Mouse (Mus musculus): Measurements from ENCODE around the gene Hist1h1t. TPM values are rescaled to one million over a fixed set of nuclear protein-coding genes. Genes with fewer than 3 reads are reported as not detected.

Hist1h1t gene
- polyA plus RNA-seq, 1 experiment: 0.62 TPM

- no peak for TF ChIP-seq POLR2A (IDR thresholded peaks at IDR 0.05; ENCODE audit: borderline replicate concordance, low read depth, low read length)
- no peak for TF ChIP-seq CTCF (IDR thresholded peaks at IDR 0.05; ENCODE audit: low read depth, low read length)
- Histone ChIP-seq H3K4me1 (ENCODE audit: control insufficient read depth, insufficient read depth, low read length) (peaks cover 24% of the 10 kb centered on the region), H3K27ac (ENCODE audit: insufficient read depth, low read depth, low read length) (peak overlapping the region; percentile 92), H3K4me3 (ENCODE audit: insufficient read depth, low read length) (peak overlapping the region; percentile 59)
Observed at GRCm38 (mm10) chr13:23685966-23686365, 9.6 kb upstream of the Hist1h1t start.

GRCm38 (mm10) chr13:23687181-23687580, 8.4 kb upstream of the Hist1h1t start:
- TF ChIP-seq POLR2A (IDR thresholded peaks at IDR 0.05; ENCODE audit: borderline replicate concordance, low read depth, low read length): no peak
- TF ChIP-seq CTCF (IDR thresholded peaks at IDR 0.05; ENCODE audit: low read depth, low read length): no peak
- peaks cover 26% of the 10 kb centered on the region for H3K4me1 ChIP-seq (ENCODE audit: control insufficient read depth, insufficient read depth, low read length)
- H3K4me3 ChIP-seq (ENCODE audit: insufficient read depth, low read length): no peak overlapping the region
- no peak overlapping the region for H3K27ac ChIP-seq (ENCODE audit: insufficient read depth, low read depth, low read length)

- TF ChIP-seq POLR2A (IDR thresholded peaks at IDR 0.05; ENCODE audit: borderline replicate concordance, low read depth, low read length) (no peak), CTCF (IDR thresholded peaks at IDR 0.05; ENCODE audit: low read depth, low read length) (no peak)
- H3K4me1 ChIP-seq (ENCODE audit: control insufficient read depth, insufficient read depth, low read length): peaks cover 19% of the 10 kb centered on the region
- H3K4me3 ChIP-seq (ENCODE audit: insufficient read depth, low read length): no peak overlapping the region
- H3K27ac ChIP-seq (ENCODE audit: insufficient read depth, low read depth, low read length): no peak overlapping the region
Observed at GRCm38 (mm10) chr13:23687907-23688306, 7.7 kb upstream of the Hist1h1t start.

GRCm38 (mm10) chr13:23688956-23689355, 6.7 kb upstream of the Hist1h1t start:
- Histone ChIP-seq H3K27ac (ENCODE audit: insufficient read depth, low read depth, low read length) (no peak overlapping the region), H3K4me1 (ENCODE audit: control insufficient read depth, insufficient read depth, low read length) (peaks cover 19% of the 10 kb centered on the region), H3K4me3 (ENCODE audit: insufficient read depth, low read length) (no peak overlapping the region)
- no peak for TF ChIP-seq CTCF (IDR thresholded peaks at IDR 0.05; ENCODE audit: low read depth, low read length)
- TF ChIP-seq POLR2A (IDR thresholded peaks at IDR 0.05; ENCODE audit: borderline replicate concordance, low read depth, low read length): no peak

- Histone ChIP-seq H3K4me1 (ENCODE audit: control insufficient read depth, insufficient read depth, low read length) (peaks cover 19% of the 10 kb centered on the region), H3K27ac (ENCODE audit: insufficient read depth, low read depth, low read length) (no peak overlapping the region), H3K4me3 (ENCODE audit: insufficient read depth, low read length) (no peak overlapping the region)
- no peak for TF ChIP-seq POLR2A (IDR thresholded peaks at IDR 0.05; ENCODE audit: borderline replicate concordance, low read depth, low read length)
- no peak for TF ChIP-seq CTCF (IDR thresholded peaks at IDR 0.05; ENCODE audit: low read depth, low read length)
Observed at GRCm38 (mm10) chr13:23689459-23689858, 6.2 kb upstream of the Hist1h1t start.

- Histone ChIP-seq H3K4me3 (ENCODE audit: insufficient read depth, low read length) (no peak overlapping the region), H3K27ac (ENCODE audit: insufficient read depth, low read depth, low read length) (no peak overlapping the region), H3K4me1 (ENCODE audit: control insufficient read depth, insufficient read depth, low read length) (peaks cover 20% of the 10 kb centered on the region)
- no peak for TF ChIP-seq POLR2A (IDR thresholded peaks at IDR 0.05; ENCODE audit: borderline replicate concordance, low read depth, low read length)
Observed at GRCm38 (mm10) chr13:23693856-23694440, 1.7 kb upstream of the Hist1h1t start.

GRCm38 (mm10) chr13:23694956-23695355, 658 bp upstream of the Hist1h1t start:
- Histone ChIP-seq H3K4me1 (ENCODE audit: control insufficient read depth, insufficient read depth, low read length) (peaks cover 14% of the 10 kb centered on the region), H3K4me3 (ENCODE audit: insufficient read depth, low read length) (no peak overlapping the region), H3K27ac (ENCODE audit: insufficient read depth, low read depth, low read length) (no peak overlapping the region)
- TF ChIP-seq POLR2A (IDR thresholded peaks at IDR 0.05; ENCODE audit: borderline replicate concordance, low read depth, low read length) (no peak), CTCF (IDR thresholded peaks at IDR 0.05; ENCODE audit: low read depth, low read length) (no peak)

- H3K4me3 ChIP-seq (ENCODE audit: insufficient read depth, low read length): no peak overlapping the region
- H3K4me1 ChIP-seq (ENCODE audit: control insufficient read depth, insufficient read depth, low read length): peaks cover 14% of the 10 kb centered on the region
- no peak overlapping the region for H3K27ac ChIP-seq (ENCODE audit: insufficient read depth, low read depth, low read length)
- TF ChIP-seq POLR2A (IDR thresholded peaks at IDR 0.05; ENCODE audit: borderline replicate concordance, low read depth, low read length) (no peak), CTCF (IDR thresholded peaks at IDR 0.05; ENCODE audit: low read depth, low read length) (no peak)
Observed at GRCm38 (mm10) chr13:23696061-23696474, 454 bp downstream of the Hist1h1t start.

- TF ChIP-seq POLR2A (IDR thresholded peaks at IDR 0.05; ENCODE audit: borderline replicate concordance, low read depth, low read length) (no peak), CTCF (IDR thresholded peaks at IDR 0.05; ENCODE audit: low read depth, low read length) (no peak)
- Histone ChIP-seq H3K4me3 (ENCODE audit: insufficient read depth, low read length) (peak overlapping the region; percentile 49), H3K4me1 (ENCODE audit: control insufficient read depth, insufficient read depth, low read length) (peaks cover 16% of the 10 kb centered on the region), H3K27ac (ENCODE audit: insufficient read depth, low read depth, low read length) (peak overlapping the region; percentile 60)
Observed at GRCm38 (mm10) chr13:23697491-23698299, 2.1 kb downstream of the Hist1h1t start.

GRCm38 (mm10) chr13:23698300-23698693, 2.7 kb downstream of the Hist1h1t start, which contains the start of gene Hist1h4c:
TSS of gene Hist1h4c (minus strand) at chr13:23698454.
- Histone ChIP-seq H3K4me1 (ENCODE audit: control insufficient read depth, insufficient read depth, low read length) (peaks cover 21% of the 10 kb centered on the region), H3K4me3 (ENCODE audit: insufficient read depth, low read length) (peak within 1 kb of the TSS; percentile 49), H3K27ac (ENCODE audit: insufficient read depth, low read depth, low read length) (peak within 1 kb of the TSS; percentile 63)
- TF ChIP-seq CTCF (IDR thresholded peaks at IDR 0.05; ENCODE audit: low read depth, low read length) (no peak), POLR2A (IDR thresholded peaks at IDR 0.05; ENCODE audit: borderline replicate concordance, low read depth, low read length) (peak; percentile 97)

Data from bone marrow macrophage, adult 2 months (primary cell).